Mouse (Mus musculus): ENCODE measurements at regions not wholly inside any gene's neighbourhood (a gene's known extent, or its start where the extent isn't known, plus 50 kb on each side); places are given as distances from the start of the nearest gene placed in this dataset.
A peak's percentile ranks its signal among the peaks of the same experiment; 100 is the strongest.

DNA sequence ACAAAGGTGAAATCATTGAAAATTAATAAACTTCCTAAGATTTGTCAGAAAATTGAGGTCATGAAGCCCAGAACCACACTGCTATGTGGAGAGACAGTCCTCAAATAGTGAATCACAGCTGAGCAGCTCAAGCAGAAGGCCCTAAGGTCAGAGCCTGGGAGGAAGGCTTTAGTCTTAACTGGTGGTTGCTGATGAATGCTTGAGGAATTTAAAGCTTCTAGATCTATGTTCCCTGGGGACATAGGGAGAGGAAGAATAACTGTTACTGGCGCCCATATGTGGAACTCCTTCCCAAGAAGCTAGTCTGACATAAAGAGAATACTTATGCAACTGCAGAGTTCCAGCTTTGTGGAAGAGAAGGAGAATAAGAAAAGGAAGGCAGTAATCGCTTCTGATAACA lies 919.5 kb downstream of the D3Ertd751e start:
- no peak for DNase-seq (ENCODE audit: low read depth, low spot score)

DNA sequence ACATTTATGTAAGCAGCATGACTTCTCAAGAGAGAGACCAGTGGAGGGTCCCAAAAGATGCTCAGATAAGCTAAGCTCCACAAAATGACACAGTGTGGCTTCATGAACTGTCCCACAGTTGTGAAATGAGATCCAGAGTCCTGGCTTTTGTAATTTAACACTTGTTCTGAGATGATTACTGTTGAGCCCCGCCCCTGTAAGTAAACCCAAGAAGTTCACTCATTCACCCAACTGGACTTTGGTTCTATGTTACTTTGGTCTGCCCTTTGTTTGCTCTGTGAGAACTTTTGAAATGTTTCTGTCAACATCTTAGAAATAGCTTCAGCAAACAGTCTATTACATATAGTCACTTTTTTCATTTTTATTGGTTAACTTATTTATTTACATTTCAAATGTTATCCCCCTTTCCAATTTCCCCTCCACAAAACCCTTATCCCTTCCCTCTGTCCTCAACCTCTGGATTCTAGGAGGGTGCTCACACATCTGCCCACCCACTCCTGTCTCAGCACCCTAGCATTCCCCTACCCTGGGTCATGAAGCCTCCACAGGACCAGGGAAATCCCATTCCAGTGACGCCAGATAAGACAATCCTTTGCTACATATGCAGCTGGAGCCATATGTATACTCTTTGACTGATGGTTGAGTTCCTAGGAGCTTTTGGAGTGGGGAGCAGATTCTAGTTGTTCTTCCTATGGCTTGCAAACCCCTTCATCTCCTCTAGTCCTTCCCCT lies 934.4 kb downstream of the D3Ertd751e start:
- no peak for DNase-seq (ENCODE audit: low read depth, low spot score)

DNA sequence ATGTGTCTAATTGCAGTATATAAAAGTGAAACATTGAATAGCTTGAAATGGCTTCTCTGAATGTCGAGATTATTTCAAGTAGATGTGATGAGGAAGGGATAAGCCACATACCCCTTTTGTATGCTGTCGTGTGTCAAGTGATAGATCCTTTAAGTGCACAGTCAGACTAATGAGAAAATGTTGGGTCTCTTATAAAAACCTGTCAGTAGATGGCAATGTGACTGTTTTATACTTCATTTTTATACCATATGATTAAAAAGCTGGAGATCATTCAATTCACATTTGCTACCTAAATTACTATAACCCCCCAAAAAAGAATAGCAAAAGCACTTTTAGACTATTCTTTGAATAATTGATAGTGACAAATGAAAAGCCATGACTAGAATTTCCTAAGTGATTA lies 952.3 kb downstream of the D3Ertd751e start:
- DNase-seq (ENCODE audit: low read depth, low spot score) = peak; percentile 16

DNA sequence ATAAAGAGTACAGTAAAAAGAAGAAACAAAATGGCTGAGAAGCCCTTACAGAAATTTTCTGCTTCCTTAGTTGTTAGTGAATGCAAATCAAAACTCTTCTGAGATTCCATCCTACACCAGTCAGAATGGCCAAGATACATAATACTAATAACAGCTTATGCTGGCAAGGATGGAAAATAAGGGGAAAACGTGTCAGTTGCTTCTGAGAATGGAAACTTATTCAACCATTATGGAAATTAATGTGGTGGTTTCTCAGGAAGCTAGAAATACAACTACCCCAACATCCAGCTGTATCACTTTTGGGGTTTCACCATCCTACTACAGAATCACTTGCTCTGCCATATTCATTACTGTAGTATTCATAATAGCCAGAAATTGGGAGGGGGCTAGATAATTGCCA lies 996.5 kb downstream of the D3Ertd751e start:
- DNase-seq (ENCODE audit: low read depth, low spot score) = no peak

DNA sequence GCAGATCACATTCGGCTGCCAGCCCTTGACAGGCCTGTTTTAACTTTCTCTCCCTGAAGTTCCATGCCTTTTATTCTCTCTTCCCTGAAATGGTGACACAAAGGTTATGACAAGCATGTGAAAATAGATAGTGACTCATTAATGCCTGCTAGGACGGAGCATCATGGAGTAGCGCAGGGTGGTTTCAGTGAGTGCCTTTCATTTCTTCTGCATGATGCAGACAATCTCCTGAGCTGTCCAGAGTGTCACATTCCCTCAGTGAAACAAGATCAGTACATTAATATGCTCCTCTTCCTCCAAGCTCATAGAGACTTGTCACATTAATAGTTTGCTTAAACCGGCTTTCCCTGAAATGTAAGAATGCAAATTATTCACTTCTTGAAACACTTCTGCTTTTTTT lies 1010.7 kb downstream of the D3Ertd751e start:
- no peak for DNase-seq (ENCODE audit: low read depth, low spot score)

DNA sequence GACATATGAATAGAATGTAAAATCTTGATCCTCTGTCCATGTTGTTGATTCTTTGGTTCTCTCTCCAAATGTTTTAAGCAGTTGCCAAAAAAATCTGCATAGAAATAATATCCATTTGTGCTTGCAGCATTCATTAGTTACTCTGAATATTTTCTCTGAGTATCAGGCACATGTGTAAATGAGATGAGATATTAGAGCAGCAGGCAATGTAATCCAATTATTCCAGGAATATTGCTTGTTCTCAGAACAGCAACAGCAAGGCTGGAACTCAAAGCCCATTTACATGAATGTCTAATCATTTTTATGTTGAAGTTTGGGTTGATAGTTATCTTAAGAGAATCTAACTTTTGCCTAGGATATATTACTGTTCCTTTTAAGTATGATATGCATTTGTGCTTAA lies 1014.9 kb downstream of the D3Ertd751e start:
- DNase-seq (ENCODE audit: low read depth, low spot score) = no peak

DNA sequence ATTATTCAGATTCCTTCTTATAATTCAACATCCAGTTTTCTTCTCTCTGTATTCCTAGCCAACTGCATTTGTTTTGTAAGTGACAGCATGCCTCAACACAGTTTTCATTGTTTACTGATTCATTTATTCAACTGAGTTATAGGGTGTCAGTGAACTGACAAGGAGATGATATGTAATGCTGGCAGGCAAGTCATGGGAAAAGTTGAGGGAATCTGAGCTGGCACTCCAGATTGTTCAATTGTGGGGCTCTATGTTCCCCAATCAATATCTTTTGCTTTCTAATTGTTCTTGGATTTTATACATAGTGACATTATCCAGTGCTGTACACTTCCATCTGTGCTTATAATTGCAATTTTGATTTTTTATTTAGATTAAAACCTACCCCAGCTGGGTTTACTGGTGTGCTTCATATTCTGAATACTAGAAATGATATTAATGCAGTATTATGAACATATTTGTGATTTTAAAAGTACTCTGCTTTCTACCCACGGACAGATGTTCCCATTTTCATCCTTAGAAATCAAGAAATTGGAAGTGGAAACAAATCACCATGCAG lies 1015.5 kb downstream of the D3Ertd751e start:
- peak; percentile 36 for DNase-seq (ENCODE audit: low read depth, low spot score)

DNA sequence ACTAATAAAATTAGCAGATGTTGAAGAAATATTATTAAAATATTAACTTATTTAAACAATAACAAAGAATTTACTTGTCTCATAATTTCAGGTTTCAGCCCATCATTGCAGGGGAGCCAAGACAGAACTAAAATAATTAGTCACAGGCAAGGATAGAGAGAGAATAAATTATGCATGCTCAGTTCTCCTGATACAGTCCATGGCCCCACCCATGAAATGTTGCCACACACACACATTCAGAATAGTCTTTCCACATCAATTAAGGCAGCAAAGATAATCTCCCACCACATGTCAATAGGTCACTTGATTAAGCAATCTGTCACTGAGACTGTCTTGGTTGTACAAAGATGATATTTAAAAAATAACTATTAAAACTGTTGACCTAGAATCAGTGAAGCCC lies 1019.8 kb downstream of the D3Ertd751e start:
- DNase-seq (ENCODE audit: low read depth, low spot score) = no peak

DNA sequence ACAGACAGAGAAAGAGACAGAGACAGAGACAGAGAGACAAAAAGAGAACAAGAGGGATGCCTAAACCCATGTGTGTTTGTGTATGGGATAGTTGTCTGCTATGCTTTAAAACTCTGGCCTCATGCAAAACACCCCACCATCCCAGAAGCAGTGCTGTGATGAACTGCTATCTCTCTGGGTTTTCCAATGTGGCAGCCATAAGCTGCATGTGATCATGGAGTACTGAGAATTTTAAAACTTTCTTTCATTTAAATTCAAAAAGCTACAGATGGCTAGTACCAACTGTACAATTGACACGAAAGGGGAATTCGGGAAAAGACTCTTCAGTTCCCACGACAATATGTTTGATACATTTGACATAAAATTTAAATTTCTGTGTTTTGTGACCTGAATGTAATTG lies 1041.1 kb downstream of the D3Ertd751e start:
- no peak for DNase-seq (ENCODE audit: low read depth, low spot score)

DNA sequence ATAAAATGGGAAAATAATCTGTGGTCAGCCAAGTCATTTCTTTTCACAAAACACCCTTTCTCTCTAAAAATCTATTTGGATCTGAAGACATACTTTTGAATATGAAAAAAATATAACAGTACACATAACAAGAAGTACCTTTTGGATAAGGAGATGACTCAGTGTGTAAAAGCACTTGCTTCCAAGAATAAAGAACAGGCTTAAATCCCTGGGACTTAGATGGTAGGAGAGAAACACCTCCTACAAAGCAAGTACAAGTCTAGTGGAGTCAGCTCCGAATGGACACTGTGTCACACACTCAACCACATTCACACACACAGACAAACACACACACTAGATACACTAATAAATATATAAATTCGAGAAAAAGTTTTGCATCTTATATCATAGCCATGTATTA lies 1041.8 kb downstream of the D3Ertd751e start:
- DNase-seq (ENCODE audit: low read depth, low spot score) = no peak

DNA sequence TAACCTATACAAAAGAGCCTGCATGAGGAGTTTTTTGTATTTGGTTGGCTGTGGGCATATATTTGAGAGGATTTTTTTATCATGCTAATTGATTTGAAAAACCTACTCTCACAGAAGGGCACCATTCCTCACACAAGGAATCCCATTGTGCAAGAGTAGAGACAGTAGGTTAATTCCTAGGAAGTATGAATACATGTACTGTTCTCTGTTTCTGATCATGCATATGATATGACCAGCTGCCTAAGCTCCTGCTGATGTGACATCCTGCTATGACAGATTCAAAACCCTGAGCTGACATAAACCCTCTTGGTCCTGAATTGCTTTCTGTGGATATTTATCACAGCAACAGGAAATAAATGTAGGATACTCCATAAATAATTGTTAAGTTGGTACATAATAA lies 1048.0 kb downstream of the D3Ertd751e start:
- no peak for DNase-seq (ENCODE audit: low read depth, low spot score)

DNA sequence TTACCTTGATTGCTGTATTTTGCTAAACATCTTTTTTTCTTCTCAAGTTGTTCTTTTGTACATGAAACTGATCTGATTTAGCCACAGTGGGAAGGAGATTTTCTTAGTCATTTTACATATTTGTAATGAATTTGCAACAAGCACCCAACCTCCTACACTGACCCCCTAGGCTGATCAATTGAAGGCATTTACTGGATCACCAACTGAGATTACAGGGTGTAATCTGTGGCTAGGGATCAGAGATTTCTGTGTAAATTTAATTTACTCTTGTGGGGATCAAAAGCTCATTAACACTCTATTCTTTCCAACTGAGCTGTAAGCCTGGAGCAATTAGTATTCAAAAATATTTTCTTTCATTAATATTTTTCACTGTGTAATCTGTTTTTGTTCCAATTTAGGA lies 1049.5 kb downstream of the D3Ertd751e start:
- DNase-seq (ENCODE audit: low read depth, low spot score) = no peak

DNA sequence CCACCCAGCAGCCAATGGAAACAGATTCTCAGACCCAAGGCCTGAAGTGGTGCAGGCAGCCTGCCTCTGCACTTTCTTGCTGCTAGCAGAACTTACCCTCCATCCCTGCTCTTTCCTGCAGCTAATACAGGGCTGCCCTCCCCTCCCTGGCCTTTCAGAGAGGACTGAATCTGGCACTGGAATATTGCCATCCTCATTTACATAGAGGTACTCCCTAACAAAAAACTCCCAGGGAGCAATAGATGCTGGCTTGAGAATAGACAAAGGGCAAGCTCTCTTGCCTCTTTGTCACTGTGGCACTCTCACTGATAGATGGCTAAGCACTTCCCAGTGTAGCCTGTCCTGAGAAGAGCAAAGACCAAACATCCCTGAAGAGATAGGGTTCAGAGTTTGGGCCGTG lies 1088.0 kb downstream of the D3Ertd751e start:
- no peak for DNase-seq (ENCODE audit: low read depth, low spot score)

DNA sequence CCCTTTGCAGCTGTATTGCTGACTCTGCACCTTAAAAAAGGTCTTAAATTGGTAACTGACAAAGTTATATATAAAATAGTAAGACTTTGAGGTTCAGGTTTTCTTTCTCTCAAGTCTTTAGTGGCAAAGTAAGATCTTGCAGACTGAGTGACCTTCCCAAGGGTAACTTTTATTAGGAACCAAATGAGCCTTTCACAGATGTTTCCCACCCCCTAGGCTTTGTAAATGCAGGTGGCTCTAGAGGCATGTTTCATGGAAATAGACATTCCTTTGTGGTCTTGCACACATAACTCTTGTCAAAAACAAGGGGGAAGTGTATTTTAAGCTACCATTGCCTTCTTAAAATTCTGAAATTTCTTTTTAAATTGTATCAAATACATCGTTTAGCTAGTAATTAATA lies 1125.0 kb downstream of the D3Ertd751e start:
- DNase-seq (ENCODE audit: low read depth, low spot score) = no peak

DNA sequence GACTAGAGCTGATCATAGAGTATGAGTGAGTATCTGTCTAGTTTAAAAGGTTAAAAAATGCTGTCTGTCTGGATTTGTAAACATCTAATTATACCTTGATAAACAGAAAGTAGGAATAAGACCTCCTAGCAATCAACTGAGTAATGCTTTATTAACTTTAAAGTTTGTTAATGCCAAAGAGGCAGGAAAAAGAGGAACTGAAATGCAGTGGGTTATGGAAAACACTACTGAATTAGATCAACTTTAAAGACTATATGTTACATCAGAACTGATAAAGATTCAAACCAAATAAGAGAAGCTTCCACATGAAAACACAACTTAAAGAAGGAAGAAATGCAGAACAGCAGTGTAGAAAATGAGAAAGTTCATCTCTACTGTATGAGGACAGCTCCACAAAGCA lies 1136.6 kb downstream of the D3Ertd751e start:
- DNase-seq (ENCODE audit: low read depth, low spot score) = no peak

DNA sequence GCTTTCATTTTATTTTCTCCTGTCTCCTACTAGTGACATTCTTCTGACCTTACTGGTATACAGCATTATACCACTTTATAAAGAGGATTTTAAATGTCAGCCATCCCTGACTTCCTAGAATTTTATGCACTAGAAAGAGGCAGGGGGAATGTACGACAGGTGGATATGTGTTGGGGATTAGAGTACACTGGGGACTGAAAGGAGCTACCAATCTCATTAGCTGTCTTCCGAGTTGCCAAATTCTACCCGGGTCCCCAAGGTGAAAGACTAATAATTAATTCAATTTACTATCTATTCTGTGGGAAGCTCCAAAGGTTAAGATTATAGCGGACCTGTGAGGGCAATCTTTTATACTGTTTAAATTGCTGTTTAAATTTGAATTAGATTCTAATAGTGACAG lies 1142.1 kb downstream of the D3Ertd751e start:
- no peak for DNase-seq (ENCODE audit: low read depth, low spot score)

DNA sequence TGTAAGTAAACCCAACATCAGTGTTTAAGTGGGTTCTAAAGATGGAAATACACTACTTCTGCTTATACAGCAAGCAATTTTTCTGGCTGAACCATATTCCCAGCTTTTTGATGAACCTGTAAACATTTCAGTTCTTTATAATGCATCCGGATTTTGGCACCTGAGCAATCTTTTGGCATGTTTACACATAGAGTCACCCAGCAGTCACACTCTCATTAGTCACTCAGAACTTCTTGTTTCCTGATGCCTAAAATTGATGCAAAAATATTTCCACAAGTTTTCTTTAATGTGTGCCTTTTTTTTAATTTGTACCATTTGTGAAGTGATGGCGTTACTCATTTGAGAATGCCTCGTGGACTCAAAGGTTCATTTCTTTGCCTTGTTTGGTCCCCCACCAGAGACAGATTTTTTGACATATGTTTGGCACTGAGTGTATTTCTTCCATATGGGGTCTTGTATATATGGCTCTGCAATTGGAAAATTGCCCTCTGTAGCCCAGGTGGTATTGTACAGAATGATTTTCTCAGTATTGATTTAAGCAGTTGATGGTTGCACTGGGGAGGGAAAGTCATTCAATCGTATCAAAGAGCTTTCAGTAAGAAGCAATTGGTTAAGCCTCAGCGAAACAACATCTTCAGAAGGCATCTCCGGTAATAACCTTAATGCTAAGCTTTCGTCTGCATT lies 1149.7 kb downstream of the D3Ertd751e start:
- peak; percentile 45 for DNase-seq (ENCODE audit: low read depth, low spot score)

DNA sequence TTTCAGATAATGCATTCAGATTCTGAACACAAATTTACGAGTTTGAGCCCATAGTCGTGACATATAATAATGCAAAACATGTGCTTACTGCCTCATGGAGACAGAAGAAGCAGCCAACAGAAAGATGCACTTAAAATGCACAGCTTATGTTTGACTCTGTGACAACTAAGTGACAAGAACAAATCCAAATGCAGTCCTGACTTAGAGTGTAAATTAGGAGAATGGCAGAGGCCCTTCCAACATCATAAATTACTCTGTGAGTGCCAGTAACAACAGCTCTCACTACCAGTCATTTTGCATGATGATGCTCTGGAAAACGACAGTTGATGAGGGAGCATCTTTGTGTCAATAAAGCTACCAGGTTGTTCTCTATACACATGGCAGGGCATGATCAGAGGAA lies 1153.4 kb downstream of the D3Ertd751e start:
- peak; percentile 47 for DNase-seq (ENCODE audit: low read depth, low spot score)

DNA sequence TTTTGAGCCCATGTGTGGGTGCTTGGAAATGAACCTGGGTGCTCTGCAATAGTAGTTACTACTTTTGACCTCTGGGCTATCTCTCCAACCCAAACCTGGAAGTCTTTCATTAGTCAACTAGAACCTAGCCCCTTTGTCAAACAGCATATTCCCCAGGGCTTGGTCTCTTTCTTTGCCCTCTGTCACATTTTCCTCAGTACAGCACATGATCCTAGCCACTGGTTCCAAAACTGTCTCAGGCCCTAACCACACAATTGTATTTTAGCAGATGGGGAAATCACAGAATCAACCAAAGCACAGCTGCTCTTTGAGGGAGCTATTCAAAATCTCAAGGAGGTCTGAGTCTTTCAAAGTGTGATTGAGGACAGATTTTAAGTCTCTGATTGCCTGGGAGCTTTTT lies 1155.5 kb downstream of the D3Ertd751e start:
- no peak for DNase-seq (ENCODE audit: low read depth, low spot score)

DNA sequence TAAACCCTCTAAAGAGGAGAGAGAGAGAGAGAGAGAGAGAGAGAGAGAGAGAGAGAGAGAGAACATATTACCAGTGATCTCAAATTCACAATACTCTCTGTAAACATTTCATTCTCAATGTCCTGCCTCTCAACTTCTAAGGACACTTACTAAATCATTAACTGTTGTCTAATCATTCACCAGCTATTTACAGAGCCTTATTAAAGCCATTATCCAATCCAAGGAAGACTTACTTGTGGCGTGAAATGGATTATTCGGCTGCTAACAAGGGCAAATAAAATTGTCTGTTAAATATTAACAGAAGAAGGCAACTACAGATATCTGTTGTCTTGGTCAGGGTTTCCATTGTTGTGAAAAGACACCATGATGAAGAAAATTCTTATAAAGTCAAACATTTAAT lies 1156.5 kb downstream of the D3Ertd751e start:
- no peak for DNase-seq (ENCODE audit: low read depth, low spot score)

DNA sequence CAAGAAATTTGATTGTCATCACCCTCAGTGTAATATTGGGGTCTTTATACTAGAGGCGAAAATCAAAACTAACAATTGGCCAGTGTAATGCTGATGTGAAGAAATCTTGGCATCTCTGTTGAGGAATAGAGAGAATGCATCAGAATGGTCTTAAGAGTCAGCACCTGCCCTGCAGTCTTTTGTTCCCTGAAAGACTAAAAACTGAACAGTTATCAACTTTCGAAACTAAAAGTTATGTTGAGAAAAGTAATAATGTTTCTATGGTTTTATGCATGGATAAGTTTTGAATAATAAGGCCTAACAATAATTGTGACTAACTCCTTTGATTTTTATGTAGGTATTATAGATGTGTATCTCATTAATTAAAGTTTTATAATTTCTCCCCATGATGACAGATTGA lies 1158.6 kb downstream of the D3Ertd751e start:
- no peak for DNase-seq (ENCODE audit: low read depth, low spot score)

DNA sequence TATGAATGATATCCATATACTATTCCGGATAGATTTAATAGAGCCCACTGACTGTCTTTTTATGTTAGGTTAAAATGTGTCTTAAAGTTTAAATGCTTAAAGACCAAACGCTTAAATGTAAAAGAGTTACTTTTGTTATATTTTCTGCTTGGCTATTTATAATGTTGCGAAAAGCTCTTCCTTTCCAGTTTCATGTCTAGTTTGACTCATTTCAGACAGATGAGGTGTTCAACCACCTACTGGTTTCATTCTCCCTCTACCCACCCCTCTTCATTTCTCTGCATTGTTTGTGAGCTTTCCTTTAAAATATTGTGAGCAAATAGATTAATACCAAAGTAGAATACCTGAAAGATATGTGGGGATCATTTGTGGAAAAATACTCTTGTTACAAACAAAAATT lies 1163.8 kb downstream of the D3Ertd751e start:
- no peak for DNase-seq (ENCODE audit: low read depth, low spot score)

DNA sequence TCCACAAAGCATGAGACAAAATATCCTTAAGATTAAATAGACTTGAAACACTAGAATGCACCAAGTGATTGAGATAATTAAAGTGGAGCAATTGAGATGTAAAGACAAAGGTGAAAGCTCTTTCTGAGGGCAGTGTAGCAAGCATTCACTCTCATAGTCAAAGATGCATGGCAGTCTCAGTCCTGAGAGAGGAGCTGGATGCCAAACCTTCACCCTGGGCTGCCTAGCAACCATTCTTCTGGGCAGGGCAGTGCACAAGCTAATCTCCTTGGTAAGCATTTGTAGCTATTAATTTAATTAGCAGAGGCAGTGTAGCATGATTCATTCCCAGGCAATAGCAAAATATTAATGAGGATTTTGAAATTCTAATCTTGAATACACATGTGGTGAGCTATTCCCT lies 1166.0 kb downstream of the D3Ertd751e start:
- no peak for DNase-seq (ENCODE audit: low read depth, low spot score)
